Mouse (Mus musculus): ENCODE measurements around the gene Ptpn3. TPM values are rescaled to one million over a fixed set of nuclear protein-coding genes. Genes with fewer than 3 reads are reported as not detected.

Gene Ptpn3
- polyA plus RNA-seq, 1 experiment from 2014 or later: 2.7 TPM

DNA sequence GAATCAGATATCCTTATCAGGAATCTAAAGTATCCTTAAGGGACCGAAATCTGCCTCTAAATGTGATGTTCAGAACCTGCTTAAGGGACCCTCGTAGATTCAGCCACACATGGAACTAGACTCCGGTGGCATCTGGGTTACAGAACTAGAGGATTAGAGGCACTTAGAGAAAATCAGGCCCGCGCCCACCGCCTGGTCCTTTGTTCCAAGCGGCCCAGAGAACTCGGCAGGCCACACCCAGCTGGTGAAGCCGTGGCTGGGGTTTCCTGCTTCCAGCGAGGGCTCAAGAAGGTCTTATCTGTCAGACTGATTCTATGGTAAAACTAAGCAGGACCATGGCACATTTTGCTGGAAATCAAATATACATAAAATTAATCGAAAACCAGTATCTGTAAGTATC lies 58.3 kb downstream of the Ptpn3 start:
- WGBS: 82% methylated on average over 11 of the region's 11 CpGs
- Histone ChIP-seq H3K27me3 (ENCODE audit: control insufficient read depth, insufficient read depth, low read length) (no peaks in the 10 kb centered on the region), H3K4me3 (ENCODE audit: low read depth, low read length) (no peak overlapping the region), H3K4me1 (ENCODE audit: control insufficient read depth, insufficient read depth, low read length) (no peaks in the 10 kb centered on the region), H3K9ac (ENCODE audit: low read length) (no peak overlapping the region), H3K36me3 (ENCODE audit: control insufficient read depth, insufficient read depth, low read length) (no peaks in the 10 kb centered on the region), H3K4me2 (ENCODE audit: low read depth) (no peak overlapping the region), H3K9me3 (ENCODE audit: control insufficient read depth, low read length) (no peaks in the 10 kb centered on the region), H3K27ac (ENCODE audit: low read depth, low read length) (no peak overlapping the region)
- DNase-seq (ENCODE audit: low spot score): no peak
- no peak for ATAC-seq (ENCODE audit: insufficient read depth, low FRiP score, low TSS enrichment)

DNA sequence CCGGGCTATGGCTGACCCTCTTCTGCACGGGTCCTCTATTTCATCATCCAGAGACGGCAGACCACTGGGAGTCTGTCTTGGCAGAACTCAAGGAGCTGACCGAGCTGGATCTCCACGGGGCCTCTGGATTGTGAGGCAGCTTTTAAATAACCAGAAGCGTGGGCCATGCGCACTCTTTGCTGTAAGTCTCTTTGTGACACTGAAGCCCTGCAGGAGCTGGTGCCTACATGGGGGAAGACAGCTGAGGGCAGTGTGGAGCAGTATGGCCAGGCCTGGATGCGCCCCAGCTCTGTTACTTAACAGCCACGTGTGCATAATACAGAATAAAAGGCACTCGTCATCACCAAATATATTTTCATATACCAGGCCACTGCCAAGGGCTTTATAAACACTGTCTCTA lies 60.7 kb downstream of the Ptpn3 start:
- ATAC-seq (ENCODE audit: insufficient read depth, low FRiP score, low TSS enrichment): no peak

DNA sequence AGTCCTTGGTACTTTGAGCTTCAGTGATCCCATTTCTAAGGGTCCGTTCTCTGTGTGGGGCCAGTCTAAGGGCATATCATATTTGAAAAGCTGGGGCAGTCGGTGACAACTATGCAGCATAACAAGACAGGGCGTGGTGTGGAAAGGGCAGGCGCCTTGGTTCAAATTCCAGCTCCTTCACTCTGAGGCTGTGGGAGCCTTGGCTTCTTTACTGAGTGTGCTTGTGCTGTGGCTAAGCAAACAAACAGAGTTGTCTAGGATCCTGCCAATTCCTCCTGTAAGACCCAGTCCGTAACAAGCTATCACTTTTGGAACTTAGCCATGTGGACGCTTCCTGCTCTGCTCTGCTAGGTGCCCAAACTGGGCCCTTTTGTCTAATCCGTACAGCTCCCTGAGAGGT lies 61.5 kb downstream of the Ptpn3 start:
- Histone ChIP-seq H3K36me3 (ENCODE audit: control insufficient read depth, insufficient read depth, low read length) (no peaks in the 10 kb centered on the region), H3K9ac (ENCODE audit: low read length) (no peak overlapping the region), H3K4me1 (ENCODE audit: control insufficient read depth, insufficient read depth, low read length) (no peaks in the 10 kb centered on the region), H3K27ac (ENCODE audit: low read depth, low read length) (no peak overlapping the region), H3K9me3 (ENCODE audit: control insufficient read depth, low read length) (no peaks in the 10 kb centered on the region), H3K4me2 (ENCODE audit: low read depth) (no peak overlapping the region), H3K27me3 (ENCODE audit: control insufficient read depth, insufficient read depth, low read length) (no peaks in the 10 kb centered on the region), H3K4me3 (ENCODE audit: low read depth, low read length) (no peak overlapping the region)
- ATAC-seq (ENCODE audit: insufficient read depth, low FRiP score, low TSS enrichment): no peak
- no peak for DNase-seq (ENCODE audit: low spot score)
- WGBS: 82% methylated on average over 7 of the region's 7 CpGs

More for the DNA sequence above, 60.7 kb downstream of the Ptpn3 start:
- Histone ChIP-seq H3K9me3 (ENCODE audit: control insufficient read depth, low read length) (no peaks in the 10 kb centered on the region), H3K4me3 (ENCODE audit: low read depth, low read length) (no peak overlapping the region), H3K36me3 (ENCODE audit: control insufficient read depth, insufficient read depth, low read length) (no peaks in the 10 kb centered on the region), H3K4me1 (ENCODE audit: control insufficient read depth, insufficient read depth, low read length) (no peaks in the 10 kb centered on the region), H3K4me2 (ENCODE audit: low read depth) (no peak overlapping the region), H3K27ac (ENCODE audit: low read depth, low read length) (no peak overlapping the region), H3K27me3 (ENCODE audit: control insufficient read depth, insufficient read depth, low read length) (no peaks in the 10 kb centered on the region), H3K9ac (ENCODE audit: low read length) (no peak overlapping the region)
- no peak for DNase-seq (ENCODE audit: low spot score)
- 86% methylated on average over 10 of the region's 10 CpGs for WGBS

DNA sequence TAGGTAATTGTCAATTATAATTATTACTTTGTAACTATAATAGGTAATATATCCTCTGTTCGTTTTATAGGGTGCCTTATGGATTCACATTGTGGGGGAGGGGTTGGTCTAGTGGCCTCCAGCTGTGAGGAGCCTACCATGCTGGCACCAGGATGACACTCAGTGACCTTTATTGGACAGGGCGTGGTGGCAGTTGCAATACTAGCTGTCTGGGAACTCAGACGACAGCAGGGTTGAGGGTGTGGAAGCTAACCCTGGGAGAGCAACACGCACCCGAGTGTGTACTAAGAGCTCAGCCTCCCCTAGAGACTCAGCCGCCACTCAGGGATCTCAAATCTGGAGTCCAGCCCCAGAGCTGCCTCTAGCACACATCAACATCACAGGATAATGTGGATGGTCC lies 62.5 kb downstream of the Ptpn3 start:
- 59% methylated on average over 6 of the region's 6 CpGs for WGBS
- Histone ChIP-seq H3K4me2 (ENCODE audit: low read depth) (no peak overlapping the region), H3K27ac (ENCODE audit: low read depth, low read length) (no peak overlapping the region), H3K9me3 (ENCODE audit: control insufficient read depth, low read length) (no peaks in the 10 kb centered on the region), H3K9ac (ENCODE audit: low read length) (no peak overlapping the region), H3K4me1 (ENCODE audit: control insufficient read depth, insufficient read depth, low read length) (no peaks in the 10 kb centered on the region), H3K27me3 (ENCODE audit: control insufficient read depth, insufficient read depth, low read length) (no peaks in the 10 kb centered on the region), H3K36me3 (ENCODE audit: control insufficient read depth, insufficient read depth, low read length) (no peaks in the 10 kb centered on the region), H3K4me3 (ENCODE audit: low read depth, low read length) (no peak overlapping the region)
- DNase-seq (ENCODE audit: low spot score): no peak
- no peak for ATAC-seq (ENCODE audit: insufficient read depth, low FRiP score, low TSS enrichment)

DNA sequence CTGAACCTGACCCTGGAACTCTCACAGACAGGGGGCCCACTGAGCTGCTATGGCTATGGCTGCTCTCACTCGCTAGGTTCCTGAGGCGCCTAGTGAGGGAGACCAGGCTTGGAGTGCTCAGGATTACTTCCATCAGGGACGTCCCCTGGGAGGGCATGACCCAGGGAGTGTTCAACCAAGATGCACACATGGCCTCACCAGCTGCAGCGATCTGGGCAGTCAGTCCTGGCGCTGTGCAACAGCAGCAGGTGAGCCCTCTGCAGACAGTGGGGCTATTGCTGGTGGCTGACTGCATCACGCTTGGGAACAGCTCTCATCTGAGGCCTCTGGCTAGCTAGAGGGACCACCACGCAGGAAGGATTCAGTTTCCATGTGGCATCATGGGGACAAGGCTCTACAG lies 63.5 kb downstream of the Ptpn3 start:
- WGBS: 74% methylated on average over 7 of the region's 7 CpGs
- ATAC-seq (ENCODE audit: insufficient read depth, low FRiP score, low TSS enrichment) (no peak), DNase-seq (ENCODE audit: low spot score) (no peak)

DNA sequence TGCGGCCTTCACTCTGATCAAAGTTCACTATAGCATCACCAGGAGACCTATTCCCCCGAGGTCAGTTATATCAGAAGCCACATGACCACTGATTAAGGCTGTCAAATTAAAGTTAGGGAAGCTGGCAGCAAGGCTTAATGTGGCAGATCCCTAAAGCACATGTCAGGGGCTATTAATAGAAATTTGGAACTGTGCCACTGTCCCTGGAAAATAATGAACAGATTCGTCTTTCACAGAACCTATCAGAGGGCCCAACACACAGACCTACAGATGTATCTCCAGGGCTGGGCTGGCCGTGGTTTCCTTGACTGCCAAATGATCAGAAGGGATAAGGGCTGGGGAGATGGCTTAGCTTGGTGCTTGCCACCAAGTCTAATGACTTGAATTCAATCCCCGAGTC lies 65.1 kb downstream of the Ptpn3 start:
- Histone ChIP-seq H3K9me3 (ENCODE audit: control insufficient read depth, low read length) (no peaks in the 10 kb centered on the region), H3K36me3 (ENCODE audit: control insufficient read depth, insufficient read depth, low read length) (no peaks in the 10 kb centered on the region), H3K27me3 (ENCODE audit: control insufficient read depth, insufficient read depth, low read length) (no peaks in the 10 kb centered on the region), H3K9ac (ENCODE audit: low read length) (no peak overlapping the region), H3K4me1 (ENCODE audit: control insufficient read depth, insufficient read depth, low read length) (no peaks in the 10 kb centered on the region), H3K4me3 (ENCODE audit: low read depth, low read length) (no peak overlapping the region), H3K4me2 (ENCODE audit: low read depth) (no peak overlapping the region), H3K27ac (ENCODE audit: low read depth, low read length) (no peak overlapping the region)
- DNase-seq (ENCODE audit: low spot score) (no peak), ATAC-seq (ENCODE audit: insufficient read depth, low FRiP score, low TSS enrichment) (no peak)
- WGBS: 81% methylated on average over 5 of the region's 5 CpGs

More for the DNA sequence above, 63.5 kb downstream of the Ptpn3 start:
- H3K9ac ChIP-seq (ENCODE audit: low read length): no peak overlapping the region
- no peaks in the 10 kb centered on the region for H3K4me1 ChIP-seq (ENCODE audit: control insufficient read depth, insufficient read depth, low read length)
- no peaks in the 10 kb centered on the region for H3K9me3 ChIP-seq (ENCODE audit: control insufficient read depth, low read length)
- no peak overlapping the region for H3K4me3 ChIP-seq (ENCODE audit: low read depth, low read length)
- no peaks in the 10 kb centered on the region for H3K27me3 ChIP-seq (ENCODE audit: control insufficient read depth, insufficient read depth, low read length)
- H3K27ac ChIP-seq (ENCODE audit: low read depth, low read length): no peak overlapping the region
- no peaks in the 10 kb centered on the region for H3K36me3 ChIP-seq (ENCODE audit: control insufficient read depth, insufficient read depth, low read length)
- H3K4me2 ChIP-seq (ENCODE audit: low read depth): no peak overlapping the region

DNA sequence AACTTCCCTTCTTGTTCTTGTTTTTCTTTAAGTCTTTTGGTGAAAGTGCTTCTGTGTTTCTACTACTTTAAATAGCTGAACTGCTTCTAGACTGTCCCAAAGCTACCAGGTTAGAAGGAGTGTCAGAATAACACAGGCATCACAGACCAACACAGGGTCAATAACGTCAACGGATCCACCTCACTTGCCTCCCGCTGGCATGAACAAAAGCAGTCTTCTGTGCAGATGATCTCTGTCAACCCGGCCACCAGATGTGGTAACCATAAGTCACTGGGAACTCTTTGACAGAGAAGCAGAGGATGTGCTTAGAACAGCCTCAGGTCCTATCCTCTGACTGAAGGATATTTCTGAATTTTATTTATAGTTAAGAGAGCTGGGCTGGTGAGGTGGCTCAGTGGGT lies 65.9 kb downstream of the Ptpn3 start:
- Histone ChIP-seq H3K4me1 (ENCODE audit: control insufficient read depth, insufficient read depth, low read length) (no peaks in the 10 kb centered on the region), H3K4me3 (ENCODE audit: low read depth, low read length) (no peak overlapping the region), H3K9me3 (ENCODE audit: control insufficient read depth, low read length) (no peaks in the 10 kb centered on the region), H3K27ac (ENCODE audit: low read depth, low read length) (no peak overlapping the region), H3K36me3 (ENCODE audit: control insufficient read depth, insufficient read depth, low read length) (no peaks in the 10 kb centered on the region), H3K4me2 (ENCODE audit: low read depth) (no peak overlapping the region), H3K9ac (ENCODE audit: low read length) (no peak overlapping the region), H3K27me3 (ENCODE audit: control insufficient read depth, insufficient read depth, low read length) (no peaks in the 10 kb centered on the region)
- ATAC-seq (ENCODE audit: insufficient read depth, low FRiP score, low TSS enrichment) (no peak), DNase-seq (ENCODE audit: low spot score) (no peak)
- 62% methylated on average over 4 of the region's 4 CpGs for WGBS

DNA sequence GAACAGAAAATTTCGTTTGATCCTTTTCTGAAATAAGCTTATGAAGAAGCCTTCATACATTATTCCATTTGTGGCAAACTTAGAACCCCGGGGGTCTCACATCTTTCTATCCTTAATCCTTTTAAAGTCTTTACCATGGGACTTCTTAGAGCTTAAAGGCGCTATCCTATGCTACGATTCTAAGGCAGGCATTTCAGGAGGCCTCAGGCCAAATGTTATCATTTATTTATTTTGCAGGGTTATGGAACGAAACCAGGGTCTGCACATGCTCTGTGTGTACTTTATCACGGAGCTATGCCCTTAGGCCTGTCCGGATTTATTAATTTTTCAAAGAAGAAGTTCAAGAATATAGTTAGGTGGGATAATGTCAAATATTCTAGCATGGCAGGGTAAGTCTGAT lies 67.3 kb downstream of the Ptpn3 start:
- no peak overlapping the region for H3K9ac ChIP-seq (ENCODE audit: low read length)
- DNase-seq (ENCODE audit: low spot score): no peak
- H3K27me3 ChIP-seq (ENCODE audit: control insufficient read depth, insufficient read depth, low read length): no peaks in the 10 kb centered on the region
- H3K36me3 ChIP-seq (ENCODE audit: control insufficient read depth, insufficient read depth, low read length): no peaks in the 10 kb centered on the region
- no peak overlapping the region for H3K27ac ChIP-seq (ENCODE audit: low read depth, low read length)
- H3K9me3 ChIP-seq (ENCODE audit: control insufficient read depth, low read length): no peaks in the 10 kb centered on the region
- ATAC-seq (ENCODE audit: insufficient read depth, low FRiP score, low TSS enrichment): no peak
- no peak overlapping the region for H3K4me3 ChIP-seq (ENCODE audit: low read depth, low read length)
- no peaks in the 10 kb centered on the region for H3K4me1 ChIP-seq (ENCODE audit: control insufficient read depth, insufficient read depth, low read length)
- 89% methylated on average over 7 of the region's 7 CpGs for WGBS
- no peak overlapping the region for H3K4me2 ChIP-seq (ENCODE audit: low read depth)

- no peaks in the 10 kb centered on the region for H3K9me3 ChIP-seq (ENCODE audit: control insufficient read depth, low read length)
- ATAC-seq (ENCODE audit: insufficient read depth, low FRiP score, low TSS enrichment) (no peak), DNase-seq (ENCODE audit: low spot score) (no peak)
- no peak overlapping the region for H3K4me3 ChIP-seq (ENCODE audit: low read depth, low read length)
- H3K4me1 ChIP-seq (ENCODE audit: control insufficient read depth, insufficient read depth, low read length): no peaks in the 10 kb centered on the region
- H3K27me3 ChIP-seq (ENCODE audit: control insufficient read depth, insufficient read depth, low read length): no peaks in the 10 kb centered on the region
- no peak overlapping the region for H3K9ac ChIP-seq (ENCODE audit: low read length)
- H3K27ac ChIP-seq (ENCODE audit: low read depth, low read length): no peak overlapping the region
- H3K4me2 ChIP-seq (ENCODE audit: low read depth): no peak overlapping the region
- 94% methylated on average over 8 of the region's 8 CpGs for WGBS
- H3K36me3 ChIP-seq (ENCODE audit: control insufficient read depth, insufficient read depth, low read length): no peaks in the 10 kb centered on the region
Measured at GRCm38 (mm10) chr4:57232439-57232838, 69.2 kb downstream of the Ptpn3 start.

Data from neural tube, embryonic 11.5 days (tissue).